Mouse (Mus musculus) ES-Bruce4 (cell line): ENCODE measurements around the gene Smurf2.

ENCODE experiments used
- CTCF ChIP-seq: IDR thresholded peaks from one replicate; pipeline ENCODE4 v1.8.1; 2011; ENCODE audit warnings: low read depth, low read length
- EP300 ChIP-seq: IDR thresholded peaks from 2 replicates; pipeline ENCODE4 v1.6.1; 2011; ENCODE audit warnings: low read depth, low read length; ENCODE audit not compliant: insufficient read depth
- POLR2A ChIP-seq: IDR thresholded peaks from one replicate; pipeline ENCODE4 v1.8.1; 2011; ENCODE audit warnings: low read length; ENCODE audit not compliant: insufficient read depth

GRCm38 (mm10) chr11:106908016-106908415 lies 12.5 kb downstream of the Smurf2 start:
- TF ChIP-seq CTCF (no peak), POLR2A (no peak), EP300 (no peak)
